Mouse (Mus musculus) midbrain, embryonic 13.5 days (tissue): ENCODE results near the gene Il27ra. TPM values are rescaled to one million over a fixed set of nuclear protein-coding genes. Genes with fewer than 3 reads are reported as not detected.
A peak's percentile ranks its signal among the peaks of the same experiment; 100 is the strongest.

Experiments
- ATAC-seq: fragments of 200-750 bp; cut with Nextera tagmentation; 2 replicates; pipeline ENCODE4 v1.8.0; 2017; ENCODE audit warnings: mild to moderate bottlenecking, moderate TSS enrichment, moderate library complexity
- H3K27ac ChIP-seq: fragments of 300-500 bp; sonication (generic); 2 replicates; pipeline ENCODE4 v1.5.1; 2015; ENCODE audit warnings: inconsistent platforms, mild to moderate bottlenecking, moderate library complexity
- H3K27me3 ChIP-seq: fragments of 300-500 bp; sonication (generic); 2 replicates; pipeline ENCODE4 v1.6.1; 2015; ENCODE audit warnings: mild to moderate bottlenecking, inconsistent platforms
- H3K36me3 ChIP-seq: fragments of 300-500 bp; sonication (generic); 2 replicates; pipeline ENCODE4 v1.6.1; 2015; ENCODE audit warnings: mild to moderate bottlenecking, inconsistent platforms
- H3K4me1 ChIP-seq: fragments of 300-500 bp; sonication (generic); replicated peaks from 2 replicates; pipeline ENCODE4 v1.6.1; 2015; ENCODE audit warnings: inconsistent platforms
- H3K4me2 ChIP-seq: fragments of 300-500 bp; sonication (generic); replicated peaks from 2 replicates; pipeline ENCODE4 v1.6.1; 2015; ENCODE audit warnings: moderate library complexity, mild to moderate bottlenecking, inconsistent platforms
- H3K4me3 ChIP-seq: fragments of 300-500 bp; sonication (generic); replicated peaks from 2 replicates; pipeline ENCODE4 v1.5.1; 2015; ENCODE audit warnings: mild to moderate bottlenecking, inconsistent platforms
- H3K9ac ChIP-seq: fragments of 300-500 bp; sonication (generic); replicated peaks from 2 replicates; pipeline ENCODE4 v1.6.1; 2015; ENCODE audit warnings: mild to moderate bottlenecking, inconsistent platforms
- H3K9me3 ChIP-seq: fragments of 300-500 bp; sonication (generic); 2 replicates; pipeline ENCODE4 v1.6.1; 2016; ENCODE audit warnings: mild to moderate bottlenecking, inconsistent platforms
- WGBS: fragments of 180-500 bp; shearing (Covaris S2); methylation state at CpG from one replicate; pipeline ENCODE4 v1.1.7; 2015; 5-methylcytosine and 5-hydroxymethylcytosine counted together
- polyA plus RNA-seq: library from polyadenylated mRNA; unstranded; fragments of >200 nt; fragmentation: Nextera tagmentation; extraction: Ambion mirVana; gene quantifications from 2 replicates; pipeline ENCODE4 v1.2.1, GENCODE M21; 2015

Gene Il27ra
- polyA plus RNA-seq, 1 experiment from 2014 or later: 0.23 TPM

DNA sequence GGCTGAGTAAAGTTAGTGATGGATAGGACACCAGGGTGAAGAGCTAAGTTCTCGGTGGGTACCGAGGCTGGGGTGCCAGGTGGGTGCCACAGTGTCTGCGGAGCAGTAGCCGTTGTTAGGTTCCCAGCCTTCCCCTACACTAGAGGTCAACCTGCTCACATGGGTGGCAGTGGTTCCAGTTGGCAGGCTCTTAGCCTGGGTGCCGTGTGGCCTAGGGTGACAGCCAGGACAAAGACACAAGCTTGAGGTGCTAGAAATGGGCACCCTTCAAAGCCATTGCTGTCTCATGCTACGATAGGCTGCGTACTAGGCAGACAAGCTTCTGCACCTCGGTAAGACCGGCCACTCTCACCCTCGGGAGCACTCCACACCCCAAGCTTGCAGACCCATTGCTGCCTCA, 29.9 kb upstream of the Il27ra start:
- Histone ChIP-seq H3K9me3 (no peaks in the 10 kb centered on the region), H3K4me3 (no peak overlapping the region), H3K27me3 (no peaks in the 10 kb centered on the region), H3K4me2 (no peak overlapping the region), H3K9ac (0 out of 2 replicates have a peak overlapping the region, but pooled peaks have one; percentile 46), H3K27ac (peak overlapping the region; percentile 49; the same call in 1 of the 2 replicates), H3K36me3 (peaks cover 30% of the 10 kb centered on the region), H3K4me1 (peaks cover 63% of the 10 kb centered on the region)
- ATAC-seq: no peak
- 86% methylated on average over 10 of the region's 10 CpGs for WGBS

DNA sequence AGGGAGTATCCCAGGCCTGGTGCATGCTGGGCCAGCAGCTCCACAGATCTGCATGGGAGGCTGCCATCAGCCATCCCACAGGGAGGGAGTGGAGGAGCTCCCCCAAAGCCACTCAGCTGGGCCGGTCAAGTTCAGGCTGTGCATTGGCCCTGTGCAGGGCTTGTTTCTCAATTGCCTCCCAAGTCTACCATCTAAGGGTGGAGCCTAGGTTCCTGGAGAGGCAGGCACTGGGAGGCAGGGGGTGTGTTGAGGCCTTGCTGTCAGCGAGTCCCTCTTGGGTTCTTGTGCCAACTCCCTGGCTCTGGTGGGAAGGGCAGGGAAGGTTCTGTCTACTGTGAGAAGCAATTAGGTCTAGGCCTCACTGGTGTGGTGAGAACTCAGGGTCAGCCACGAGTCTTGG, 29.5 kb upstream of the Il27ra start:
- Histone ChIP-seq H3K4me1 (peaks cover 63% of the 10 kb centered on the region), H3K9ac (no peak overlapping the region), H3K4me2 (no peak overlapping the region), H3K36me3 (peaks cover 26% of the 10 kb centered on the region), H3K27me3 (no peaks in the 10 kb centered on the region), H3K9me3 (no peaks in the 10 kb centered on the region), H3K27ac (no peak overlapping the region), H3K4me3 (no peak overlapping the region)
- ATAC-seq: no peak
- WGBS: 76% methylated on average over 3 of the region's 3 CpGs

GRCm38 (mm10) chr8:84070667-84071066, 28.3 kb upstream of the Il27ra start:
- H3K4me3 ChIP-seq: no peak overlapping the region
- H3K27me3 ChIP-seq: no peaks in the 10 kb centered on the region
- no peak overlapping the region for H3K4me2 ChIP-seq
- peaks cover 67% of the 10 kb centered on the region for H3K4me1 ChIP-seq
- H3K9me3 ChIP-seq: no peaks in the 10 kb centered on the region
- no peak overlapping the region for H3K27ac ChIP-seq
- peaks cover 13% of the 10 kb centered on the region for H3K36me3 ChIP-seq
- WGBS: 89% methylated on average over 2 of the region's 2 CpGs
- H3K9ac ChIP-seq: no peak overlapping the region
- no peak for ATAC-seq

- H3K9me3 ChIP-seq: no peaks in the 10 kb centered on the region
- H3K4me1 ChIP-seq: peaks cover 70% of the 10 kb centered on the region
- peaks cover 9% of the 10 kb centered on the region for H3K36me3 ChIP-seq
- H3K9ac ChIP-seq: no peak overlapping the region
- 88% methylated on average over 5 of the region's 5 CpGs for WGBS
- no peaks in the 10 kb centered on the region for H3K27me3 ChIP-seq
- no peak overlapping the region for H3K4me2 ChIP-seq
- H3K4me3 ChIP-seq: no peak overlapping the region
- H3K27ac ChIP-seq: no peak overlapping the region
- ATAC-seq: no peak
These were observed 27.9 kb upstream of the Il27ra start for GRCm38 (mm10) chr8:84070241-84070640.

- no peaks in the 10 kb centered on the region for H3K27me3 ChIP-seq
- no peak overlapping the region for H3K27ac ChIP-seq
- WGBS: 64% methylated on average over 2 of the region's 2 CpGs
- ATAC-seq: no peak
- H3K4me2 ChIP-seq: no peak overlapping the region
- H3K9ac ChIP-seq: 0 out of 2 replicates have a peak overlapping the region, but pooled peaks have one; percentile 32
- peaks cover 4% of the 10 kb centered on the region; the same call in 1 of the 2 replicates for H3K36me3 ChIP-seq
- no peaks in the 10 kb centered on the region for H3K9me3 ChIP-seq
- H3K4me1 ChIP-seq: peaks cover 69% of the 10 kb centered on the region
- H3K4me3 ChIP-seq: no peak overlapping the region
These were observed 27.4 kb upstream of the Il27ra start for GRCm38 (mm10) chr8:84069750-84070149.

- H3K4me2 ChIP-seq: no peak overlapping the region
- no peak overlapping the region for H3K4me3 ChIP-seq
- H3K36me3 ChIP-seq: no peaks in the 10 kb centered on the region
- H3K4me1 ChIP-seq: peaks cover 63% of the 10 kb centered on the region
- 57% methylated on average over 1 of the region's 1 CpGs for WGBS
- H3K27ac ChIP-seq: 0 out of 2 replicates have a peak overlapping the region, but pooled peaks have one; percentile 10
- no peak for ATAC-seq
- H3K27me3 ChIP-seq: no peaks in the 10 kb centered on the region
- H3K9ac ChIP-seq: 0 out of 2 replicates have a peak overlapping the region, but pooled peaks have one; percentile 7
- H3K9me3 ChIP-seq: no peaks in the 10 kb centered on the region
These were observed 26.8 kb upstream of the Il27ra start for GRCm38 (mm10) chr8:84069169-84069568.

DNA sequence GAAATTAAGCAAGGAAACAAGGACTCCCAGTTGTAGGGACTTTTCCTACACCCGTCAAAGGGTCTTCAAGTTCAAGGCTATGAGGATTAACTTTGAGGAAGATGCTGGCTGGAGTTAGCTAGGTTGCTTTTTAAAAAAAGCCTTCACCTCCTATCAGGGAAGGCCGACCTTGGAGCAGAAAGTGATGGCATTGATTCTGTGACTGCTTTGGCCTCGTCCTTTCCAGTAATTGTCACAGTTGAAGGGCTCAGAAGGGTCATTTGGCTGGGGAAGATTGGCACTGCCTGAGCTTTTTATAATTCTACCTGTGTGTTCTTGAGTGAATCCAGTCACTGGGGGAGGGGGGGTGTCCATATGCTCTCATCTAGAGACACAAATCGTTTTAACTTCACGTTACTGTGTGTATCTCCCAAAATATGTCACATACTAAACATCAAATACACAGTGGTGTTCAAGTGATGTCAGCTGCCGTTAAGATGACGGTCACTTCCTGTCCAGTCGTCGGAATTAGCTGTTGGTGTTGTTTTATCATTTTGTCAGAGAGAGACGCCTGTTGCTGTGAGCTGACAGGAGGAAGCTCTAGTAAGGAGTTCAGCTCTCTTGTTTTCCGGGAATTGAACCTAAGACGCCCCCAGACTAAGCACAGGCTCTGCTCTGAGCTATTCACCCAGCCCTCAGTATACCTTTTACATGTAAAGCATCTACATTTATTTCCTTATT, 26.1 kb upstream of the Il27ra start:
- Histone ChIP-seq H3K4me1 (peaks cover 56% of the 10 kb centered on the region), H3K4me3 (no peak overlapping the region), H3K9me3 (no peaks in the 10 kb centered on the region), H3K9ac (0 out of 2 replicates have a peak overlapping the region, but pooled peaks have one; percentile 7), H3K4me2 (peak overlapping the region; percentile 49), H3K36me3 (no peaks in the 10 kb centered on the region), H3K27ac (no peak overlapping the region), H3K27me3 (no peaks in the 10 kb centered on the region)
- no peak for ATAC-seq
- 84% methylated on average over 12 of the region's 12 CpGs for WGBS

DNA sequence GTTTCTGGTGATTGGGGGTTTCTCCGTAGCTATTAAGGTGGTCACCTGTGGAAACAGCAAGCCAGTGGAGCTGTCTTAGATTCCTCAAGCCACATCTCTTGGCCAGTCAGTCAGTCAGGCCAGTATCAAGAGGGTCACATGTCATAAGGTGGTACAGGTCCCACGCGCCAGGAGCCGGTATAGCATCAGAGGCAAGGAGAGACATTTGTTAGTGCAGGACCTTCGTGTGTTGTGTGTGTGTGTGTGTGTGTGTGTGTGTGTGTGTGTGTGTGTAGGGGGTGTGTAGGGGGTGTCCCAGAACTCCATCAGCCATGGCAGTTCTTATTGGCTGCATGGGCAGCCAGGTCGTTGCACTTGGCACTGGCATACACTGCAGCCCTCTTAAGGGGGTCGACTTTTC, 25.5 kb upstream of the Il27ra start:
- WGBS: 91% methylated on average over 7 of the region's 7 CpGs
- no peaks in the 10 kb centered on the region for H3K9me3 ChIP-seq
- peak overlapping the region; percentile 85 for H3K4me3 ChIP-seq
- peak overlapping the region; percentile 49 for H3K4me2 ChIP-seq
- no peaks in the 10 kb centered on the region for H3K36me3 ChIP-seq
- peaks cover 50% of the 10 kb centered on the region for H3K4me1 ChIP-seq
- no peaks in the 10 kb centered on the region for H3K27me3 ChIP-seq
- H3K27ac ChIP-seq: no peak overlapping the region
- ATAC-seq: no peak
- 0 out of 2 replicates have a peak overlapping the region, but pooled peaks have one; percentile 84 for H3K9ac ChIP-seq

DNA sequence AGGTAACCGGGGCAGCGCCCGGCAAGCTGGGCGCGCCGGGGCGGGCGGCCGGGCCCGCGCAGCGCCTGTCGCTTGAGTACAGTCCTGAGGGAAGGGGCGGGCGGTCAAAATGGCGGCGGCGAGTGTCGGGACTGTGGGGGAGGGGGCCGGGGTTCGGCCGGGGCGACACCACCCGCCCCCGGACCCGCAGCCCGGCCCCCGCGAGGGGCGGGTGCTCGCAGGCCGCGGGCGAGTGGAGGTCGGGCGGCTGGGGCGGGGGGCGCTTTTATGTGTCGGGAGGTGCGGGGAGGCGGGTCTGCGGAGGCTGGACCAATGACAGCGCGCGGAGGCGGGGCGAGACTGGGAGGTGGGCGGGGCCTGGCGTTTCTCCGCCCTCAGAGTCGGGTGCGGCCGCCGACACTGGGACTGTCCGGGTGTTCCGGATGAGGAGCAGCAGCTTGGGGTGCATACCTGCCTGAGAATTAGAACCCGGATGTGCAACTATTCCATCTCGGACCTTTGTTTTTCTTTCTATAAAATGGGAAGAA, 24.7 kb upstream of the Il27ra start:
- H3K27me3 ChIP-seq: no peaks in the 10 kb centered on the region
- H3K9me3 ChIP-seq: no peaks in the 10 kb centered on the region
- H3K4me1 ChIP-seq: peaks cover 42% of the 10 kb centered on the region
- H3K9ac ChIP-seq: peak overlapping the region; percentile 84
- ATAC-seq: peak; percentile 69
- H3K4me2 ChIP-seq: peak overlapping the region; percentile 49
- peak overlapping the region; percentile 85 for H3K4me3 ChIP-seq
- H3K27ac ChIP-seq: peak overlapping the region; percentile 96
- WGBS: 1% methylated on average over 56 of the region's 58 CpGs
- H3K36me3 ChIP-seq: no peaks in the 10 kb centered on the region

DNA sequence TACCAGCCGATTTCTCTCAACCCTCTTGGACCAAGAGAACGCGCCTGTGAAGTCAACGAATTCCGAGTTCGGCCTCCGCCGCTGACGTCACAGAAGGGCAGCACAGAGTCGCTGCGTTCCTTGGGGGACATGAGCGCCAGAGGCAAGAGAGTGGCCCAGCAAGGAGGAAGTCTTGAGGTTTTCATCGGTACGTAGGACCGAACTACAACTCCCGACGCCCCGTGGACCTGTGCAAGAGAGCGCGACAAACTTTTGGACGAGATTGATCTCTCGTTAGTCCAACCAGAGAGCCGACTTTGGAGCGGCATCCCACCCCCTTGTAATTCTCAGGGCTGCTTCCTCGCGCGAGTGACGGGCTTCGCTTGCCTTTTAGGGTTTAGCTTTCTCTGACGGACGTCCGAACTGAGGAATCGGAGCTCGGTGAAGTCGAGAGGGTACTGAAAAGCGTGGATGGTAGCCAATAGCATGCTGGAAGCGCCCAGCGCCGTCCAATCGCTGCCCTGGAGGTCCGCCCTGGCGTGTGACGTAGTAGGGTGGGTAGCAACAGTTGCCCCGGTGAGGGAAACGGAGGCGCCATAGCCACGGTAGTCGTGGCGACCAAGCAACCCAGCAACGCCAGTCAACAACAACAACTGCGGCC, 24.0 kb upstream of the Il27ra start, which contains the start of gene Rfx1:
Rfx1 (plus strand) TSS at position 544 of the 640 bp plus-strand sequence.
- Histone ChIP-seq H3K4me3 (peak within 1 kb of the TSS; percentile 85), H3K4me1 (peaks cover 38% of the 10 kb centered on the region), H3K9ac (peak within 1 kb of the TSS; percentile 84), H3K27me3 (no peaks in the 10 kb centered on the region), H3K4me2 (peak within 1 kb of the TSS; percentile 84), H3K9me3 (no peaks in the 10 kb centered on the region), H3K27ac (peak within 1 kb of the TSS; percentile 96), H3K36me3 (no peaks in the 10 kb centered on the region)
- peak; percentile 98 for ATAC-seq
- under 1% methylated on average over 51 of the region's 51 CpGs for WGBS

GRCm38 (mm10) chr8:84065457-84066072, 23.2 kb upstream of the Il27ra start:
- H3K36me3 ChIP-seq: no peaks in the 10 kb centered on the region
- peaks cover 38% of the 10 kb centered on the region for H3K4me1 ChIP-seq
- H3K27ac ChIP-seq: peak overlapping the region; percentile 83
- peak overlapping the region; percentile 84 for H3K4me2 ChIP-seq
- no peak for ATAC-seq
- H3K9me3 ChIP-seq: no peaks in the 10 kb centered on the region
- H3K27me3 ChIP-seq: no peaks in the 10 kb centered on the region
- peak overlapping the region; percentile 85 for H3K4me3 ChIP-seq
- WGBS: 32% methylated on average over 5 of the region's 5 CpGs
- H3K9ac ChIP-seq: peak overlapping the region; percentile 75

DNA sequence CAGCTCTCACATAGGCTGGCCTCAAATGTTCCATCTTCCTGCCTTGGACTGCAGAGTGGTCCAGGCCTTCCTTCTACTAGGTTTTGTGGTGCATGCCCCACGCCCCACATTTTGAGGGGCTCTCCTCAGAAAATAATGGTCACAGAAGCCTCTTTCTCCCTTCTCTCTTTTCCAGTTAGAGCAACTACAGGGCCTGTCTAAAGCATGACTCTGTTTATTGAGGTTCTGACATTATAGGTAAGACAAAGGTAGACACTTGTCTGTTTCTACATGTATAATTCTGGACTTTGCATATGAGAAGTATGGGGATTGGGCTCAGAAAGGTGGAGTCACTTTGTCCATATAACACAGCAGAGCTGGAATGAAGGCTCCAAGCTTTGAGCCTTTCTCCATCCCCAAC, 22.6 kb upstream of the Il27ra start, which contains the start of gene Gm10643:
Gm10643 (minus strand) TSS at position 101 of the 400 bp plus-strand sequence.
- Histone ChIP-seq H3K4me1 (peaks cover 34% of the 10 kb centered on the region), H3K4me3 (peak within 1 kb of the TSS; percentile 85), H3K4me2 (peak within 1 kb of the TSS; percentile 84), H3K27ac (peak within 1 kb of the TSS; percentile 83), H3K27me3 (no peaks in the 10 kb centered on the region), H3K9ac (peak within 1 kb of the TSS; percentile 75), H3K9me3 (no peaks in the 10 kb centered on the region), H3K36me3 (no peaks in the 10 kb centered on the region)
- 97% methylated on average over 1 of the region's 1 CpGs for WGBS
- no peak for ATAC-seq
